Mouse (Mus musculus) kidney, adult 2 months (tissue): Measurements from ENCODE around the gene Ssbp3. TPM values are rescaled to one million over a fixed set of nuclear protein-coding genes. Genes with fewer than 3 reads are reported as not detected.

ENCODE experiments used
- DNase-seq: peaks from one replicate; pipeline ENCODE4 v3.0.0; 2021
- H3K27ac ChIP-seq: fragments of 200-500 bp; 2 replicates; pipeline ENCODE4 v1.5.1; 2012; ENCODE audit warnings: low read depth, low read length, control low read depth, inconsistent platforms; ENCODE audit not compliant: insufficient read depth
- H3K27me3 ChIP-seq: fragments of 200-500 bp; replicated peaks from 2 replicates; pipeline ENCODE4 v1.6.1; 2012; ENCODE audit warnings: mild to moderate bottlenecking, moderate library complexity, low read length, inconsistent platforms; ENCODE audit not compliant: control insufficient read depth, insufficient read depth
- H3K36me3 ChIP-seq: fragments of 200-500 bp; 2 replicates; pipeline ENCODE4 v1.6.1; 2012; ENCODE audit warnings: mild to moderate bottlenecking, moderate library complexity, low read length, inconsistent platforms; ENCODE audit not compliant: control insufficient read depth, insufficient read depth
- H3K4me1 ChIP-seq: fragments of 200-500 bp; 2 replicates; pipeline ENCODE4 v1.6.1; 2011; ENCODE audit warnings: low read length; ENCODE audit not compliant: control insufficient read depth, insufficient read depth
- H3K4me3 ChIP-seq: fragments of 200-500 bp; 2 replicates; pipeline ENCODE4 v1.5.1; 2011; ENCODE audit warnings: mild to moderate bottlenecking, low read depth, low read length, control low read depth; ENCODE audit not compliant: insufficient read depth
- CTCF ChIP-seq: fragments of 200-500 bp; conservative IDR thresholded peaks from 2 replicates; pipeline ENCODE4 v1.5.1; 2011; ENCODE audit warnings: low read depth, mild to moderate bottlenecking, control low read depth, low read length, moderate library complexity, mixed read lengths; ENCODE audit not compliant: insufficient read depth, insufficient read length
- POLR2A ChIP-seq: fragments of 200-500 bp; IDR thresholded peaks from one replicate; pipeline ENCODE4 v1.6.1; 2011; ENCODE audit warnings: low read depth, low read length, control low read depth
- WGBS: fragments of 180-500 bp; shearing (Covaris S2); methylation state at CpG from one replicate; pipeline ENCODE4 v1.1.7; 2018; 5-methylcytosine and 5-hydroxymethylcytosine counted together
- polyA plus RNA-seq: library from polyadenylated mRNA; depleted of rRNA; stranded (reverse); fragments of >200 nt; gene quantifications from 2 replicates; pipeline ENCODE4 v1.2.3, GENCODE M21; 2012

Ssbp3 gene
- polyA plus RNA-seq, 1 experiment = 48.6 TPM

- Histone ChIP-seq H3K4me1 (peaks cover 5% of the 10 kb centered on the region), H3K4me3 (no peak overlapping the region), H3K36me3 (no peaks in the 10 kb centered on the region), H3K27ac (no peak overlapping the region), H3K27me3 (no peaks in the 10 kb centered on the region)
- DNase-seq = no peak
- 94% methylated on average over 5 of the region's 5 CpGs for WGBS
- no peak for TF ChIP-seq CTCF
- no peak for TF ChIP-seq POLR2A
Observed at GRCm38 (mm10) chr4:106995513-106995912, 85.0 kb downstream of the Ssbp3 start.

GRCm38 (mm10) chr4:106996305-106997076, 86.0 kb downstream of the Ssbp3 start:
- no peak for TF ChIP-seq CTCF
- no peak for TF ChIP-seq POLR2A
- no peak for DNase-seq
- no peak overlapping the region for H3K27ac ChIP-seq
- WGBS = 52% methylated on average over 13 of the region's 13 CpGs
- H3K4me1 ChIP-seq = peaks cover 14% of the 10 kb centered on the region
- no peak overlapping the region for H3K4me3 ChIP-seq
- H3K27me3 ChIP-seq = no peaks in the 10 kb centered on the region
- no peaks in the 10 kb centered on the region for H3K36me3 ChIP-seq

- Histone ChIP-seq H3K4me3 (no peak overlapping the region), H3K4me1 (peaks cover 56% of the 10 kb centered on the region), H3K27ac (0 out of 2 replicates have a peak overlapping the region, but pooled peaks have one; percentile 7), H3K36me3 (no peaks in the 10 kb centered on the region), H3K27me3 (no peaks in the 10 kb centered on the region)
- no peak for TF ChIP-seq CTCF
- TF ChIP-seq POLR2A = no peak
- peak; percentile 63 for DNase-seq
- 60% methylated on average over 5 of the region's 5 CpGs for WGBS
Observed at GRCm38 (mm10) chr4:107001259-107001810, 90.8 kb downstream of the Ssbp3 start.

DNA sequence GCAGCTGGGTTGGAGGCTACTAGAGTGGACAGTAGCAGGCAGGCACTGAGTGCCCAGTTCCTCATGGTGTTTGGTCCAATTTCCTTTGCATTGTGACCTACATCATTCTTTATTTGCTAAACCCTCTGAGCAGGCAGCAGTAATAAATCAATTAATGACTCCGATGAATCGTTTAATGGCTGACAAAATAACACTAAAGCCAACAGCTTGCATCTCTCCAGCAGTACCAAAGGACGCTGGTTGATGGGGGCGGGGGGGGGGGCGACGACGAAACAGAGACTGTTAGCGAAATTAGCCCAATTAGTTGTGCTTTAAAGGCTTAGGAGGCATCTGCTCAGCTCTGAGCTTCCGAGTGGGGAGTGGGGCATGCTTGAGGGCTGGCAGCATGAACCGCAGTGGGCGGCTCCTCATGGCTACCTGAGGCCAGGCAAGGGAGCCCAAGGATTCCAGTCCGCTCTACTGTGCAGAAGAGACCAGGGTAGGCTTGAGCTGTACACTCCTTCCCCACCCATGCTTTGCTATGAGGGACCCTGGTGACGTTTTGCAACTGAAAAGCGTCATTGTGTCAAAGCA, 91.5 kb downstream of the Ssbp3 start:
- H3K4me3 ChIP-seq = no peak overlapping the region
- 48% methylated on average over 14 of the region's 14 CpGs for WGBS
- no peaks in the 10 kb centered on the region for H3K27me3 ChIP-seq
- peak; percentile 8 for DNase-seq
- peak overlapping the region; percentile 34; the same call in 1 of the 2 replicates for H3K27ac ChIP-seq
- H3K36me3 ChIP-seq = no peaks in the 10 kb centered on the region
- TF ChIP-seq POLR2A (no peak), CTCF (no peak)
- H3K4me1 ChIP-seq = peaks cover 59% of the 10 kb centered on the region

DNA sequence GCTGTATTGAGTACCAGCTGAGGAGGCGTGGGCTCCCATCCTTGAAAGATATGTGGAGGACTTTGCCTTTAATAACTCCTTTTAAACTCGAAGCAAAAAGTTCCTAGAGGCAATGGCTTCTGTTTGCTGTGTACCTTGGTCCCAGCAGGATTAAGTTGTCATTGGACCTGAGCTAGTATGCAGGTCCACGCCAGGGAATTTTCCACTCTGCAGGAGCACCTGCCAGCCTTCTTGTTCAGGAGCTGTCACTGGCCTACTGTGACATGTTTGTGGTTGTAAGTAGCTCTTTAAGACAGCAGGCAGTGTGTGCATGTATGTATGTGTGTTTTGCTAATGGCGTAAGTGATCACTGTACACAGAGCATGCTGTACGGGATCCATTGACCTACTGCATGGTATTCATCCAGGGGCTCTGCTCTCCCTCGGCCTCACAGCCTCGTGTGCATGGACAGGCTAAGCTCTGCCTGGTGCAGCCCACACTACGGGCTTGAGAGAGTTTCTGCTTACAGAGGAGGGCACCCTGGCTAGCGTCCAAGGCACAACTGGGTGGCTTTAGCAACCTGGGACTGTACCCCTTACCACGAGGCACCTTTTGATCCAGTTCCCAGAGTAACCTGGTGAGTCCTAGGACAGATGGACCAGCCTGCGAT, 92.1 kb downstream of the Ssbp3 start:
- TF ChIP-seq CTCF = no peak
- no peak for TF ChIP-seq POLR2A
- peak; percentile 86 for DNase-seq
- H3K27me3 ChIP-seq = no peaks in the 10 kb centered on the region
- WGBS = 45% methylated on average over 11 of the region's 11 CpGs
- H3K4me3 ChIP-seq = no peak overlapping the region
- H3K4me1 ChIP-seq = peaks cover 60% of the 10 kb centered on the region
- no peaks in the 10 kb centered on the region for H3K36me3 ChIP-seq
- H3K27ac ChIP-seq = peak overlapping the region; percentile 34

- WGBS = 96% methylated on average over 2 of the region's 2 CpGs
- H3K27me3 ChIP-seq = no peaks in the 10 kb centered on the region
- peak overlapping the region; percentile 33 for H3K27ac ChIP-seq
- no peaks in the 10 kb centered on the region for H3K36me3 ChIP-seq
- no peak for TF ChIP-seq POLR2A
- TF ChIP-seq CTCF = no peak
- no peak overlapping the region for H3K4me3 ChIP-seq
- H3K4me1 ChIP-seq = peaks cover 60% of the 10 kb centered on the region
- DNase-seq = no peak
Observed at GRCm38 (mm10) chr4:107003199-107003598, 92.7 kb downstream of the Ssbp3 start.

DNA sequence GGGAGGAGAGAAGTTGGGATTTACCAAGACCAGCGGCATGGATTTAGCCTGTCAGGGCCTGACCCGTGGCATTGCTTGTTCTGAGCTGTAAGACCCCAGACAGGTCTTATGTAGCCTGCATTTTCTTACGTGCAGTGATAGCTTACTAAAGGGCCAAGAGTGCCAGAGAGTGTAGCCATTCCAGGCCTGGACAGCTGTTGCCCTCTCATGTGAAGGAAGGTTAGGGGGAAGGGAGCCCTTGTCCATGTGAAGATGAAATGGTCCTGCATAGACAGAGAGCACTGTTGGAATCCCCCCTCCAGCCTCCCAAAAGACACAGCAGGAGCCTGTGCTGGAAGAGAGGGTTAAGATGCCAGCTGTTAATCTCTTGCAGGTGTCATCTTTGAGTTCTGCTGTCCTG, 93.3 kb downstream of the Ssbp3 start:
- no peak for DNase-seq
- Histone ChIP-seq H3K27ac (no peak overlapping the region), H3K4me1 (peaks cover 60% of the 10 kb centered on the region), H3K27me3 (no peaks in the 10 kb centered on the region), H3K4me3 (no peak overlapping the region), H3K36me3 (no peaks in the 10 kb centered on the region)
- TF ChIP-seq POLR2A (no peak), CTCF (no peak)
- whole genome bisulfite sequencing = 91% methylated on average over 3 of the region's 3 CpGs
